In genomic region chr7:34263437-34263836, GRCm38 (mm10) we compare ENCODE assay signal across 28 mouse cellular contexts. TPM values are rescaled to one million over a fixed set of nuclear protein-coding genes. Genes with fewer than 3 reads are reported as not detected.
DNase-seq lines count a peak whose midpoint lies in the region; TF ChIP-seq lines count a peak whose summit lies in the region.
"Had no signal": no experiment of that assay in that cellular context is flagged by ENCODE, and none has a peak within 500 bp of the region (broad histone marks: within the 10 kb centered on the region; RNA-seq: fewer than 3 reads in every experiment).

No protein-coding gene starts in this region.

- H3K79me2 ChIP-seq in CH12.LX (replicated peaks; ENCODE audit: control insufficient read depth, extremely low read depth, insufficient read depth, poor library complexity, severe bottlenecking): no peaks in the 10 kb centered on the region

- TF ChIP-seq EP300 in CH12.LX (IDR thresholded peaks at IDR 0.05; ENCODE audit: low read length): no peak

- no peak overlapping the region for H3K4me2 ChIP-seq in CH12.LX (ENCODE audit: insufficient read depth, low read depth, poor library complexity, severe bottlenecking)
- H3K4me2 ChIP-seq: embryonic facial prominence, embryonic 13.5 days; embryonic facial prominence, embryonic 15.5 days; forebrain, embryonic 12.5 days had no signal

- H3K27ac ChIP-seq in CH12.LX (ENCODE audit: insufficient read depth, low read depth): no peak overlapping the region
- H3K27ac ChIP-seq: embryonic facial prominence, embryonic 13.5 days; embryonic facial prominence, embryonic 15.5 days; forebrain, embryonic 10.5 days; forebrain, embryonic 12.5 days had no signal

- in situ Hi-C loops in CH12.LX (cut with MboI; ENCODE audit: low pct_ligation_motif_present, low pct_unique_long_range_greater_than_20kb, low sequenced_read_pairs): loop anchor here (25.0 kb wide), 1 partner anchor 399 kb away; the partner anchor contains the start of gene Kctd15

- H3K27me3 ChIP-seq in CH12.LX (replicated peaks): no peaks in the 10 kb centered on the region
- H3K27me3 ChIP-seq: embryonic facial prominence, embryonic 13.5 days; embryonic facial prominence, embryonic 15.5 days; forebrain, embryonic 12.5 days had no signal

- H3K9ac ChIP-seq in CH12.LX (ENCODE audit: insufficient read depth, low read depth): no peak overlapping the region
- H3K9ac ChIP-seq: embryonic facial prominence, embryonic 13.5 days; embryonic facial prominence, embryonic 15.5 days; forebrain, embryonic 12.5 days had no signal

- peaks cover 6 to 38% of the 10 kb centered on the region in 2 experiments for H3K36me3 ChIP-seq in CH12.LX (replicated peaks in 1 of 2; ENCODE audit: control insufficient read depth in 1 of 2, insufficient read depth in 1 of 2, low read length in 1 of 2)

- TF ChIP-seq CTCF in CH12.LX (conservative IDR thresholded peaks at IDR 0.05 in 1 of 2, IDR thresholded peaks at IDR 0.05 in 1 of 2; ENCODE audit: low read depth in 2 of 2, low read length in 2 of 2): no peak

- DNase-seq in heart, adult 11 months: peak; percentile 82
- DNase-seq in heart, adult 18-20 months: no peak
- DNase-seq in A20 (ENCODE audit: low read depth, low spot score) (peak; percentile 78), CH12.LX (ENCODE audit: extremely low read depth) (peak; percentile 17)
- no peak for DNase-seq in embryo, embryonic 10 days (ENCODE audit: low spot score)
- DNase-seq in kidney, adult 9 months: no peak
- DNase-seq: adrenal gland, adult 2 months; adrenal gland, postnatal 10 days; adrenal gland, postnatal 25 days; B cell, adult 2 months; cerebellum, adult 11-12 months; cerebellum, adult 2 months; cerebellum, adult 9-10 months; cerebellum, postnatal 10 days; cerebellum, postnatal 25 days; embryo, embryonic 11 days had no signal

- dilution Hi-C loops in CH12.LX (cut with MboI; ENCODE audit: extremely low pct_ligation_motif_present, extremely low pct_unique_long_range_greater_than_20kb, low sequenced_read_pairs): no loop called here

- no peak overlapping the region for H3K4me3 ChIP-seq in CH12.LX (replicated peaks in 1 of 3; ENCODE audit: low read depth in 2 of 3, low read length in 2 of 3, poor library complexity in 1 of 3)
- H3K4me3 ChIP-seq: embryonic facial prominence, embryonic 13.5 days; embryonic facial prominence, embryonic 15.5 days; erythroblast, embryonic 14.5 days; forebrain, embryonic 10.5 days; forebrain, embryonic 12.5 days had no signal

- peaks cover 0 to 49% of the 10 kb centered on the region in 2 experiments; a peak in 3 of 4 replicates for H3K4me1 ChIP-seq in CH12.LX (ENCODE audit: control insufficient read depth in 1 of 2, insufficient read depth in 2 of 2)
- H3K4me1 ChIP-seq: forebrain, embryonic 10.5 days had no signal

- TF ChIP-seq POLR2A in CH12.LX (IDR thresholded peaks at IDR 0.05; ENCODE audit: low read depth, low read length): no peak

- no peaks in the 10 kb centered on the region for H3K9me3 ChIP-seq in CH12.LX (replicated peaks; ENCODE audit: low read length)
- H3K9me3 ChIP-seq: embryonic facial prominence, embryonic 13.5 days; embryonic facial prominence, embryonic 15.5 days; forebrain, embryonic 10.5 days; forebrain, embryonic 12.5 days had no signal

- no peak for TF ChIP-seq RAD21 in CH12.LX (IDR thresholded peaks at IDR 0.05; ENCODE audit: low read depth, low read length)

TF ChIP-seq in CH12.LX, 34 proteins besides CTCF, POLR2A, EP300 and RAD21:
- no peak for TF ChIP-seq ELF1 (IDR thresholded peaks at IDR 0.05; ENCODE audit: low read depth, low read length)
- TF ChIP-seq NRF1 (IDR thresholded peaks at IDR 0.05; ENCODE audit: low read depth, low read length): no peak
- TF ChIP-seq ETS1 (conservative IDR thresholded peaks at IDR 0.05; ENCODE audit: low read depth, low read length): no peak
- no peak for TF ChIP-seq RCOR1 (conservative IDR thresholded peaks at IDR 0.05; ENCODE audit: low read depth, low read length)
- no peak for TF ChIP-seq MAFK (IDR thresholded peaks at IDR 0.05; ENCODE audit: insufficient replicate concordance, low read length)
- no peak for TF ChIP-seq CHD1 (IDR thresholded peaks at IDR 0.05; ENCODE audit: low read depth, low read length)
- TF ChIP-seq USF1 (IDR thresholded peaks at IDR 0.05; ENCODE audit: low read depth, low read length): no peak
- no peak for TF ChIP-seq MXI1 (IDR thresholded peaks at IDR 0.05; ENCODE audit: low read depth, low read length)
- no peak for TF ChIP-seq IRF4 (IDR thresholded peaks at IDR 0.05; ENCODE audit: low read depth, low read length)

RNA-seq across cellular contexts. Expression of gene Gm6096, which starts 12.6 kb away (rescaled TPM):
- total RNA-seq in heart, adult 18-20 months (2021): not detected
- total RNA-seq in CH12.LX (2012; rRNA removed) (not detected in 2 replicates), CH12.LX (2014; rRNA removed) (not detected in 2 replicates)
- not detected in 2 replicates for polyA plus RNA-seq in CH12.LX (2012; ENCODE audit: insufficient read length, low read depth)
- total RNA-seq: adrenal gland, adult 2 months; adrenal gland, postnatal 10 days; adrenal gland, postnatal 25 days; adrenal gland, postnatal 4 days; ES-E14; MEL had no signal
- polyA plus RNA-seq: adrenal gland, adult 2 months; brain, embryonic 14.5 days; cerebellum, adult 2 months; cortical plate, adult 2 months; embryonic facial prominence, embryonic 11.5 days; embryonic facial prominence, embryonic 13.5 days; embryonic facial prominence, embryonic 15.5 days; erythroblast, embryonic 14.5 days; forebrain, embryonic 10.5 days; forebrain, embryonic 12.5 days; forebrain, embryonic 14.5 days had no signal

RNA-seq across cellular contexts. Expression of gene Gpi1, which starts 33.3 kb away (rescaled TPM):
- 100 to 1,000 TPM; 571 to 604 TPM for total RNA-seq in heart, adult 18-20 months (2021)
- total RNA-seq in CH12.LX (2012; rRNA removed) (243 and 332 TPM in 2 replicates), CH12.LX (2014; rRNA removed) (227 and 278 TPM in 2 replicates)
- 681 and 693 TPM in 2 replicates for polyA plus RNA-seq in CH12.LX (2012; ENCODE audit: insufficient read length, low read depth)

RNA-seq across cellular contexts. Expression of gene 4931406P16Rik, which starts 49.9 kb away (rescaled TPM):
- 10 to 100 TPM; 34.8 to 41.3 TPM for total RNA-seq in heart, adult 18-20 months (2021)
- total RNA-seq in CH12.LX (2012; rRNA removed): 9.0 and 10.0 TPM in 2 replicates
- 11.7 and 11.8 TPM in 2 replicates for total RNA-seq in CH12.LX (2014; rRNA removed)
- 10.2 and 15.6 TPM in 2 replicates for polyA plus RNA-seq in CH12.LX (2012; ENCODE audit: insufficient read length, low read depth)

Comparison
In these comparisons a context has a peak if more than half of its experiments do, and no peak if none do; other contexts are left out.
1. DNase-seq: peak in heart, adult 11 months (single experiment), A20 (single experiment) and CH12.LX (single experiment); none in heart, adult 18-20 months (0 of 2), embryo, embryonic 10 days (single experiment) and kidney, adult 9 months (single experiment).